Mouse (Mus musculus) gastrocnemius, adult 18-20 months (tissue): ENCODE results near the gene Palld. TPM values are rescaled to one million over a fixed set of nuclear protein-coding genes. Genes with fewer than 3 reads are reported as not detected.

Source experiments
- DNase-seq: peaks from one replicate; pipeline ENCODE4 v3.0.0; 2021; ENCODE audit warnings: low spot score
- total RNA-seq, 2 experiments: library from RNA; stranded (reverse); gene quantifications; 2 replicates each; pipeline ENCODE4 v1.2.3; 2021

Palld gene
- total RNA-seq, 2 experiments from 2014 or later, result 42.0 to 57.2 TPM

GRCm38 (mm10) chr8:61691391-61691790, 211.1 kb downstream of the Palld start:
- DNase-seq, result no peak

- DNase-seq, result no peak
Observed at GRCm38 (mm10) chr8:61687071-61687470, 215.4 kb downstream of the Palld start.

- DNase-seq, result peak; percentile 26
Observed at GRCm38 (mm10) chr8:61686340-61686739, 216.2 kb downstream of the Palld start.

- no peak for DNase-seq
Observed at GRCm38 (mm10) chr8:61685280-61685679, 217.2 kb downstream of the Palld start.

- no peak for DNase-seq
Observed at GRCm38 (mm10) chr8:61684280-61684939, 218.1 kb downstream of the Palld start.

- DNase-seq, result no peak
Observed at GRCm38 (mm10) chr8:61682902-61683301, 219.6 kb downstream of the Palld start.

- DNase-seq, result peak; percentile 29
Observed at GRCm38 (mm10) chr8:61681217-61681616, 221.3 kb downstream of the Palld start.

GRCm38 (mm10) chr8:61677227-61677626, 225.3 kb downstream of the Palld start:
- no peak for DNase-seq

- no peak for DNase-seq
Observed at GRCm38 (mm10) chr8:61671151-61671550, 231.3 kb downstream of the Palld start.

- no peak for DNase-seq
Observed at GRCm38 (mm10) chr8:61670376-61670775, 232.1 kb downstream of the Palld start.

- no peak for DNase-seq
Observed at GRCm38 (mm10) chr8:61666919-61667318, 235.6 kb downstream of the Palld start.

- no peak for DNase-seq
Observed at GRCm38 (mm10) chr8:61665021-61665420, 237.5 kb downstream of the Palld start.

GRCm38 (mm10) chr8:61664162-61664561, 238.3 kb downstream of the Palld start:
- DNase-seq, result no peak

GRCm38 (mm10) chr8:61662829-61663228, 239.7 kb downstream of the Palld start:
- no peak for DNase-seq

GRCm38 (mm10) chr8:61661611-61662010, 240.9 kb downstream of the Palld start:
- no peak for DNase-seq

- no peak for DNase-seq
Observed at GRCm38 (mm10) chr8:61660961-61661360, 241.5 kb downstream of the Palld start.

GRCm38 (mm10) chr8:61651955-61652354, 250.5 kb downstream of the Palld start:
- peak; percentile 17 for DNase-seq

GRCm38 (mm10) chr8:61646195-61646835, 256.2 kb downstream of the Palld start:
- DNase-seq, result no peak

GRCm38 (mm10) chr8:61645642-61646041, 256.8 kb downstream of the Palld start:
- no peak for DNase-seq

- no peak for DNase-seq
Observed at GRCm38 (mm10) chr8:61643215-61643614, 259.3 kb downstream of the Palld start.

- peak; percentile 42 for DNase-seq
Observed at GRCm38 (mm10) chr8:61642358-61642847, 260.1 kb downstream of the Palld start.

- no peak for DNase-seq
Observed at GRCm38 (mm10) chr8:61639596-61639995, 262.9 kb downstream of the Palld start.

GRCm38 (mm10) chr8:61639008-61639407, 263.5 kb downstream of the Palld start:
- no peak for DNase-seq
